Mouse (Mus musculus) megakaryocyte, adult 5-6 weeks (primary cell): ENCODE measurements around the gene Zfp445. TPM values are rescaled to one million over a fixed set of nuclear protein-coding genes. Genes with fewer than 3 reads are reported as not detected.

Experiments
- ATAC-seq: 2 replicates; pipeline ENCODE4 v1.8.0; 2016; ENCODE audit warnings: mild to moderate bottlenecking, inconsistent platforms; ENCODE audit not compliant: poor library complexity, severe bottlenecking
- total RNA-seq, 2 experiments: library from RNA; stranded (forward) in 1 of 2; stranded (reverse) in 1 of 2; fragments of 153-499, 151-499 nt in 1 of 2; fragments of 221-1000, 200-1000 nt in 1 of 2; gene quantifications; 2 replicates each; pipeline versions ENCODE4 v1.2.3 to v1.2.4; 2015 to 2017

Zfp445 gene
- total RNA-seq, 2 experiments from 2014 or later = 27.6 to 59.3 TPM

DNA sequence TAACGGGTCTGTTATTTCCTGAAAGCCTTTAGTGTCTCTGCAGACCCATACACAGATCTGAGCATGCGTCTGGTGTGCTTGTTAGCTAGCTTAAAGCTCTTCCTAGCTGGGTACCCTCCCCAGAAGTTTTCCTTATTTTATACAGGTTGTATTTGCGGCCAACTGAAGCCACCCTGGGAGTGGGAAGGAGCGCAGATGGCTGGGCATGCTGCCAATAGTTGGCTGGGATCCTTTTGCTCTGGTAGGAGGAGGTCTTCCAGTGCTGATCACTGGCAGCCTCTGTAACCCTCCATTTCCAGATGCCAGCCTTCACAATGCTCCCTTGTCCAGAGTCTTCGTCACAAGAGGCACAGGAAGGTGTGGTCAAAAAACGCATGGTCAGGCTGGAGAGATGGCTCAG, 29.0 kb downstream of the Zfp445 start:
- no peak for ATAC-seq

DNA sequence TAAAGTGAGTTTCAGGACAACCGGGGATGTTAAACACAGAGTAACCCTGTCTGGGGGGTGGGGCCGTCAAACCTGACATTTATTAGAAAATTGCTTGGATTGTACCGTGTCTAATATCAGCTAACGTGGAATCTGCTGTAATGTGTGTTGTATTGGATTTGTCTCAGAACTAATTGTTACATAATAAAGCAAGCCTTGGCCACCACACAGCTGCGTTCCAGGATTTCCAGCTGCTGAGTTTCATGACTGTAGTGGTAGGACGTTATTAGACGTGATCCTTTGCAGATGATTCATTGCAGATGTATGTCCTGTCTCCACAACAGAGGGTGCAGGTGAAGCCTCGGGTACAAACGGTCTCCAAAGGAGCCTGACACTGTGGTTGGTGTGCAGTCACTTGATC, 29.7 kb downstream of the Zfp445 start:
- no peak for ATAC-seq

DNA sequence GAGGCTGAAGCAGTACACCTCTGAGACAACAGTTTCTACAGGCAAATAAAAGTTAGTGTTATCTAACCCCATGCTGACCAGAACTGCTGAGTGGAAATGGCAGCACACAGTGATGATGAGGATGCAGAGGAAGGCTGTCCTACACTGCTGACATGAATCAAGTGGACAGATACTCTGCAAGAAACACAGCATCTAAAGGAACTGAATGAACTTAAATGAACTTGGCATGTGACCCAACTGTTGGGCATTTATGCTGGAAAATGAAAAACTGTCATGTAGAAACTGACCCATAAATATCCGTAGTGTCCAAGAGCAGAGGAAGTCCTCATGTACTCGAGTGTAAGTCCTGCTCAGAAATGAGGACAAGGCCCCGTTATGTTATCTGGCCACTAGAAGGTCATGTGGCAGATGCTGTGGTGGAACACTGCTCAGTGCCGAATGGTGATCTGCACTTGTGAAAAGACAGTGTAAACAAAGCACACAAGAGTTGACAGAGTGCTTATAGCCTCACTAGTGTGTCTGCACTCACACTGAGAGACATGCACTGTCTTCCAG, 35.9 kb downstream of the Zfp445 start:
- ATAC-seq = no peak

DNA sequence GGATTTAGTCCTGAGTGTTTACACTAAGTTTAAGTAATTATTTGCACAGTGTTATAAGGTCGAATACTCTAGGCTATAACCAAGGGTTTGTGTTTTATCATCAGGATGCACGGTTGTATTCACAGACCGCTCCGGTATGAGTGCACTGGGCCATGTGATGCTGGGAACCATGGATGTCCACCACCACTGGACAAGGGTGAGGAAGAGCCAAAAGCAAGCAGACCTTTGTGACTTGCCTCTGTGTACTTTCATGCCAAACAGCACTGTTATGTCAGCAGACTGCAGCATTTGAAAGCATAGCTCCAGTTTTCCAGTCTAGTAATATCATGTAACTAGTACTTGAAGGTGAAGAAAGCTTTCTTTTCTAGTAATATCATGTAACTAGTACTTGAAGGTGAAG, 39.1 kb downstream of the Zfp445 start:
- no peak for ATAC-seq

DNA sequence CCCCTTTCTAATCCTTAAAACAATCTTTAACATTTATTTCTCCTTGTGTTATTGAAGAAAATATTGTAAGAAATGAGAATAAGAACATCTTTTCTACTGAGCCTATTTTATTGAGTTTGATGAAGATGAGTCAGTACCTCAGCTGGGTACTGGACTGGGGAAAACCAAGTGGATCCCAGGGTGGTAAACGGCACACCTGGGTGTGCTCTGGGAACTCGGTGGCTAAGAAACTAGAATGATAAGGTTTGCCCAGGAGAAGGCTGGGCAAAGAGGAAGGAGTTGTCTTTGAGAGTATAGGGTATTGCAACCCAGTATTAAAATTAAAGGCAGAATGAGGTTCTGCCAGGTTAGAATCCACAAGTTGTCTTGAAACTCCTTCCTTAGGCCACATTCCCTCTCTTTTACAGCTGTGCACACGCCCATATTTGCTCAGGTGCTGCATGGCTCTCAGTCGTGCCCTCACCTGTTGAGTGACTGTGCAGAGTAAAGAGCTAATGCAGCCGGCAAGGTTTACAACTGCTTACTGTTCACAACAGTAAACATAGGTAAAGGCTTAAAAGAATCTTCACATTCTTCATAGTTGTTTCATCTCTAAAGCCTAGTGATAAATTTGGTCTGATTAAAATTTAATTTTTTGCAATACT, 42.3 kb downstream of the Zfp445 start:
- no peak for ATAC-seq

DNA sequence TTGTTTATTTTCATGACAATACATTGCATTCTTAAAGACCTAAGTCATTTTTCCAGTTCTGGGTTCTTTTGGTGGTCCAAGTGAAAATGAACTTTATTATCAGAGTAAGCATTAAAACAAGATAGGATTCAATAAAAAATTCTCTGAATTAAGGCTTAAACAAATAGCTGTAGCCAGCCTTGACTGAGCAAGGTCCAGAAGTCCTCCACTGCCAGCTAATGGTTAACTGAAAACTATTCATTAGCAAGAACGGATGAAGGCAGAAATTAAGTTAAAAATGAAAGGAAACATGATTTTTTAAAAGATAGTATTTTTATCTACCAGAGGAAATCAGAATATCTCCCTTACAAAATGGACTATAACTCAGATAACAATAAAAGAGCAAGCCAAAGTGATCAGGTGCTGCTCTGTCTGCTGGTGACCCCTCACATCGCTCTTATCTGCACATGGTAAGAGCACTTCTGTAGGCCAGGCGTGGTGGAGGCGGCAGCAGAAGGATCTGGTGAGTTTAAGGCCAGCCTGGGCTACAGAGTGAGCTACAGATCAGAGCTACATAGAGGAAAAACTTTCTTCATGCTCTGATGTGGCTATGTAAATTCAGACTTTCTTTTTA, 50.5 kb downstream of the Zfp445 start:
- ATAC-seq = no peak

DNA sequence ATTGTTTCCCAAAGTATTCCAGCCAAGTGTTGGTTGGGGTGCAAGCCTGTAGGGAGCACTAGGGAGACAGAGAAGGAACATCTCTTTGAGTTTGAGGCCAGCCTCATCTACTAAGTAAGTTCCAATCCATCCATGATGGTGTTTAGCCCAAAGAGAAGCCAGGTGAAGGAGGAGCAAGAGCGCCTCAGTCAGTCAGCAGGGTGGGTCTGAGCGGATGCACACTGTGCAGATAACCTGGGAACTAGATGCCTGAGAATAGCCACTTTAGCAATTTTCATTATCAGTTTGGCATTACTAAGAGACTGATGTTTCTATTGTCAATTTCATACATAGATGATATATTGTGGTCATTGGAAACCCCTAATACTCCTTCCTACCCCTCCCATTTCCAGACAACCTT, 51.0 kb downstream of the Zfp445 start:
- no peak for ATAC-seq

DNA sequence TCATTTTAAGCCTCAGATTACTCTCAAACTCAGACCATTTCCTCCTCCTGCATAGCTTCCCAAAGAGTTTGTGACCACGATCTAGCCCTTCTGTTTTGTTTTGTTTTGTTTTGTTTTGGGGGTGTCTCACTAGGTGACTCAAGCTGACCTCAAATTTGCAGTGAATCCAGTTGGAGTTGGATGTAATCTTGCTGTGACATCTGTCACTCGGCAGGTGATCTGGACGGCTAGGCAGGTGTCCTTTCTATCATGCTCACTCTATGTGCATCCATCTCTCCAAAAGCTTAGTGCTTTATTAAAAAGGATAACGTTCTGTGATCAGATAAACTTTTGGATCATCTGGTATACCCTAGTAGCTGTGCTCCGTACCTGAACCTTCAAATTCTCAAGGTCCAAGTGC, 53.4 kb downstream of the Zfp445 start:
- ATAC-seq = no peak

DNA sequence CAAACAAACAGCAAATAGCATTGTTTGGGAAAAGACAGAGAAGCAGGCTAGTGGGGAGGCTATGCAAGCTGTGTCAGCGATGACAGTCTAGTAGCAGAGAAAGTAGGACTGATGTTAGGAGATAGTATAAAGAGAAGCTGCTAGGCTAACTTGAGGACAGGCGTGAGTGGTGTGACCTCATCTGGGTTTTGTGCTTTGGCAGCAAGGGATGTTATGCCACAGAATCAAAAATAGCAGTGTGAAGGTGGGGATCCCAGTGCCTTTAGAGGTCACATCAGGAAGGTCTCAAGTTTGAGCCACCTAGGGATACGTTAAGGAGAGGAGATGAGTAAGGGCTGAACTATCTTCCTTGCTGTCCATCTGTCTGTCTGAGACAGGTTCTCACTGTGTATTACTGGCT, 55.6 kb downstream of the Zfp445 start:
- ATAC-seq = no peak

DNA sequence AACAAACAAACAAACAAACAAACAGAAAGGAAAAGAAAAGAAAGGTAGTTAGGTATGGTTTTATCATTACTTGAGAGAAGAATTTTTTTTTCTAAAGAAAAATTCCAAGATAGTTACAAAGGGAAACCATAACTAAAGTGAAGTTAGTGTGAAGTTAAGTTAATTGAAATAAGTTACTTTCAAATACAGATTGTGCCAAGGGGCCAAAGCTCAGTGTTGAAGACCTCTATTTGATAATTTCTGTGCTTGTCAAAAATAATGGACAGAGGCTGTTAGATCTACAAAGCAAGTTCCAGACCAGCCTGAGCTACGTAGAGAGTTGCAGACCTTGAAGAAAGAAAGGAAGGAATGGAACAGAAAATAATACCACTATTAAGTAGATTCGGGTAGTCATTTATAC, 58.6 kb downstream of the Zfp445 start:
- no peak for ATAC-seq

DNA sequence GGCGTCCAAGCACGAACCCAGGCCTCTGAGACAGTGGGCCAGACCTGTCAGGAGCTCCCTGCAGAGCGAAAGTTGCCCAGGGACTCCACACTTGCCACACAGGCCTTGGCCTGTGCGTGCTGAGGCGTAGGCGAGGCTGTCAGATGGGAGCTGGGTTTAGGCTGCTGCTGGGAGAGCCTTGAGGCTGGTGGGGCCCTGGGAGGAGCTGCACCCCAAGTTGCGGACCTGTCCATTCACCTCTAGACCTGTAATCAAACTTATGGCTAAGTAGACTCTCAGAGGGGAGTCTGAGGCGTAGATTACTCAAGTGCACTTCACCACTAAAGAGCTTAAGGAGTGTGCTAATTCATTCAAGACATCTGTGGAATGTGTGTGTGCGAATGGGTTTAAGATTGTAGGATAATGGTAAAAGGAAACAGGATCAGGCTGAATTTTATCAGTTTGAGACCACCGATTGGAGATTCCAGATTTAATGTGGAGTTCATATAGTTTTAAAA, 59.9 kb downstream of the Zfp445 start:
- ATAC-seq = no peak; the same call in 1 of the 2 replicates

DNA sequence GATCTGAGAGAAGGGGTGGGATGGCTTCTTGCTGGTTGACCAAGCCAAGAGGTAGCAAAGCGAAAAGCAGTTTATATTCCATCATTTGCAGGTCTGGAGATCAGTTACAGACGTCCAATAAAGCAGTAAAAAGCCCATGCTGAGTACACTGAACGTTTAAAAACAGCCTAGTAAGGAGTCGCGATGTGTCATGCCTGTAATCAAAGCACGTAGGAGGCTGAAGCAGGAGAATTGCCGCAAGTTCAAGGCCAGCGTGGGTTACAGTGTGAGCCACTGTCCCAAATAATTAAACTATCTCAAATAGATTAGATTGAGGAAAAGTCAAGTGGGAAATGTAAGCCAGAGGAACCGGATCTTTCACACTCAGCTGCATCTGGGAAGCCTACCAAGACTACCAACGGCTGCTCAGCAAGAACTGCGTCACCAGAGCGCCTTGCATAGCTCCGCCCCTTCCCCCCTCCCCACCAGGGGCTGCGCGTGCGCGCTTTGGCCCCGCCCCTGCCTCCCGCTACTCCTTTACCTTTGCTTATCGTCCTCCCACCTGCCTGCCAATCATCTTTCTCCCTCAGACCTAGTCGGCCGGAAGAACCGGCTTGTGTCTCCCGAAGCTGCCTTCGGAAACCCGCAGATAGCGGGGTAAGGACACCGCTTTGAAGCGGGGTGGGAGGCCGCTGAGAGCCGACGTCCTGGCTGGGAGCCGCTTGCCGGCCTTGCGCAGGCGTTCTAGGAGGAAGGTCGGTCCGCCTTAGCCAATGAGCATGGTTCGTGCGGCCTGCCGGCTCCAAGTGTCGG, 60.6 kb downstream of the Zfp445 start, which contains the start of gene Tcaim:
Gene Tcaim, plus strand, starts transcription at position 487 of the 792 bp plus-strand sequence.
- peak; percentile 92 for ATAC-seq

Other genes starting within 250 kb of the Zfp445 start
- not detected in 2 replicates for gene Topaz1, start 118.7 kb downstream of the Zfp445 start, total RNA-seq (2015)
- gene Topaz1, start 118.7 kb downstream of the Zfp445 start, total RNA-seq (2017) = not detected in 2 replicates
- gene Tcaim, start 60.5 kb downstream of the Zfp445 start, total RNA-seq (2015) = 2.3 and 4.6 TPM in 2 replicates
- 4.3 and 6.5 TPM in 2 replicates for gene Tcaim, start 60.5 kb downstream of the Zfp445 start, total RNA-seq (2017)
- not detected in 2 replicates for gene Gm35549, start 22.0 kb downstream of the Zfp445 start, total RNA-seq (2015)
- gene Gm35549, start 22.0 kb downstream of the Zfp445 start, total RNA-seq (2017) = not detected in 2 replicates
- 0.25 and 0.34 TPM in 2 replicates for gene Zkscan7, start 19.7 kb upstream of the Zfp445 start, total RNA-seq (2015)
- gene Zkscan7, start 19.7 kb upstream of the Zfp445 start, total RNA-seq (2017) = 0.51 and 0.69 TPM in 2 replicates
- 1.1 and 1.8 TPM in 2 replicates for gene Zfp105, start 57.1 kb upstream of the Zfp445 start, total RNA-seq (2015)
- gene Zfp105, start 57.1 kb upstream of the Zfp445 start, total RNA-seq (2017) = 0.16 and 1.5 TPM in 2 replicates
- gene 1110059G10Rik, start 85.0 kb upstream of the Zfp445 start, total RNA-seq (2015) = 67.0 and 70.8 TPM in 2 replicates
- gene 1110059G10Rik, start 85.0 kb upstream of the Zfp445 start, total RNA-seq (2017) = 39.0 and 45.4 TPM in 2 replicates
- gene Kif15, start 85.0 kb upstream of the Zfp445 start, total RNA-seq (2015) = 122 and 123 TPM in 2 replicates
- gene Kif15, start 85.0 kb upstream of the Zfp445 start, total RNA-seq (2017) = 396 and 423 TPM in 2 replicates
- 6.4 and 7.9 TPM in 2 replicates for gene Tmem42, start 155.3 kb upstream of the Zfp445 start, total RNA-seq (2015)
- 2.1 and 2.2 TPM in 2 replicates for gene Tmem42, start 155.3 kb upstream of the Zfp445 start, total RNA-seq (2017)
- not detected in 2 replicates for gene Tgm4, start 168.7 kb upstream of the Zfp445 start, total RNA-seq (2015)
- 0.15 TPM in 1 of 2 replicates, not detected in the other for gene Tgm4, start 168.7 kb upstream of the Zfp445 start, total RNA-seq (2017)
- gene Zdhhc3, start 247.2 kb upstream of the Zfp445 start, total RNA-seq (2015) = 32.6 and 45.7 TPM in 2 replicates
- 33.0 and 39.0 TPM in 2 replicates for gene Zdhhc3, start 247.2 kb upstream of the Zfp445 start, total RNA-seq (2017)
- 38.2 and 44.3 TPM in 2 replicates for gene Exosc7, start 247.2 kb upstream of the Zfp445 start, total RNA-seq (2015)
- 39.0 and 40.2 TPM in 2 replicates for gene Exosc7, start 247.2 kb upstream of the Zfp445 start, total RNA-seq (2017)